7 mouse cellular contexts compared by ENCODE assay signal in genomic region chr6:113690008-113690399, GRCm38 (mm10). TPM values are rescaled to one million over a fixed set of nuclear protein-coding genes. Genes with fewer than 3 reads are reported as not detected.
A peak's percentile ranks its signal among the peaks of the same experiment; 100 is the strongest.
DNase-seq lines count a peak whose midpoint lies in the region; ATAC-seq and TF ChIP-seq lines count a peak whose summit lies in the region.

No protein-coding gene starts in this region.

- ATAC-seq in inflammation-experienced regulatory T-cells, adult 6 months: no peak

- peaks cover 26% of the 10 kb centered on the region for H3K79me3 ChIP-seq in C2C12 (ENCODE audit: low read depth)

- DNase-seq in ES-CJ7 (ENCODE audit: low read depth, low spot score): peak; percentile 81
- peak; percentile 82 for DNase-seq in fibroblast of lung, adult 2 months (ENCODE audit: low read depth)
- peak; percentile 69 to 82 for DNase-seq in kidney, postnatal 4 days
- peak; percentile 12 for DNase-seq in ovary, postnatal 10 days (ENCODE audit: low spot score)
- no peak for DNase-seq in urinary bladder, postnatal 25 days (ENCODE audit: low spot score)

- peaks cover 7% of the 10 kb centered on the region for H3K36me3 ChIP-seq in C2C12 (ENCODE audit: control insufficient read depth, insufficient read depth)

- H3K79me2 ChIP-seq in C2C12 (ENCODE audit: control insufficient read depth, insufficient read depth): peaks cover 37% of the 10 kb centered on the region

- H3K4me3 ChIP-seq in C2C12 (ENCODE audit: insufficient read depth, poor library complexity, severe bottlenecking): no peak overlapping the region

- peak overlapping the region; percentile 22 for H3ac ChIP-seq in C2C12 (ENCODE audit: control insufficient read depth, insufficient read length, low read depth)

- H3K27me3 ChIP-seq in C2C12 (ENCODE audit: control insufficient read depth, insufficient read depth, insufficient read length): no peaks in the 10 kb centered on the region

- TF ChIP-seq CTCF in C2C12 (IDR thresholded peaks at IDR 0.05; ENCODE audit: control insufficient read depth, insufficient read depth, insufficient read length): no peak

TF ChIP-seq in C2C12, 6 proteins besides CTCF, POLR2A, EP300 and RAD21:
- peak; percentile 2 for TF ChIP-seq MYOD1 (IDR thresholded peaks at IDR 0.05; ENCODE audit: control insufficient read depth, insufficient read length, low read depth)
- peak; percentile 51 for TF ChIP-seq USF1 (IDR thresholded peaks at IDR 0.05; ENCODE audit: low read depth)
- TF ChIP-seq FOSL1 (IDR thresholded peaks at IDR 0.05; ENCODE audit: insufficient read depth, low read length, poor library complexity, severe bottlenecking): no peak
TF ChIP-seq in C2C12: peak in this region for 2.

RNA-seq across cellular contexts. Expression of gene Tatdn2, which starts 6.8 kb away (rescaled TPM):
- polyA plus RNA-seq in C2C12 (2012; fragmentation: generic; extraction: Trizol): 41.0 TPM
- polyA plus RNA-seq in inflammation-experienced regulatory T-cells, adult 6 months (2017; shearing (Covaris generic)): 1 to 10 TPM; 3.2 to 7.7 (median 7.5) TPM

RNA-seq across cellular contexts. Expression of gene Ghrl, which starts 29.7 kb away (rescaled TPM):
- 0.33 TPM for polyA plus RNA-seq in C2C12 (2012; fragmentation: generic; extraction: Trizol)
- under 1 TPM in 2 of 3 experiments, not detected in 1; 0.64 to 0.73 TPM for polyA plus RNA-seq in inflammation-experienced regulatory T-cells, adult 6 months (2017; shearing (Covaris generic))

RNA-seq across cellular contexts. Expression of gene Sec13, which starts 50.5 kb away (rescaled TPM):
- 271 TPM for polyA plus RNA-seq in C2C12 (2012; fragmentation: generic; extraction: Trizol)
- 100 to 1,000 TPM; 145 to 155 (median 153) TPM for polyA plus RNA-seq in inflammation-experienced regulatory T-cells, adult 6 months (2017; shearing (Covaris generic))

RNA-seq across cellular contexts. Expression of gene Irak2, which starts 51.7 kb away (rescaled TPM):
- polyA plus RNA-seq in C2C12 (2012; fragmentation: generic; extraction: Trizol): 45.9 TPM
- polyA plus RNA-seq in inflammation-experienced regulatory T-cells, adult 6 months (2017; shearing (Covaris generic)): 10 to 100 TPM; 18.1 to 35.7 (median 21.5) TPM
